Mouse (Mus musculus) brain, embryonic 14.5 days (tissue): ENCODE measurements at regions not wholly inside any gene's neighbourhood (a gene's known extent, or its start where the extent isn't known, plus 50 kb on each side); places are given as distances from the start of the nearest gene placed in this dataset.

ENCODE experiments used
- CTCF ChIP-seq: fragments of 200-500 bp; IDR thresholded peaks from 2 replicates; pipeline ENCODE4 v1.5.1; 2012; ENCODE audit warnings: inconsistent platforms, mild to moderate bottlenecking, moderate library complexity, borderline replicate concordance; ENCODE audit not compliant: insufficient read depth, insufficient read length; ENCODE audit errors: extremely low read depth
- POLR2A ChIP-seq: fragments of 200-500 bp; IDR thresholded peaks from 2 replicates; pipeline ENCODE4 v1.6.1; 2012; ENCODE audit warnings: mild to moderate bottlenecking, inconsistent platforms, borderline replicate concordance; ENCODE audit not compliant: poor library complexity, insufficient read depth, insufficient read length, severe bottlenecking; ENCODE audit errors: extremely low read depth

DNA sequence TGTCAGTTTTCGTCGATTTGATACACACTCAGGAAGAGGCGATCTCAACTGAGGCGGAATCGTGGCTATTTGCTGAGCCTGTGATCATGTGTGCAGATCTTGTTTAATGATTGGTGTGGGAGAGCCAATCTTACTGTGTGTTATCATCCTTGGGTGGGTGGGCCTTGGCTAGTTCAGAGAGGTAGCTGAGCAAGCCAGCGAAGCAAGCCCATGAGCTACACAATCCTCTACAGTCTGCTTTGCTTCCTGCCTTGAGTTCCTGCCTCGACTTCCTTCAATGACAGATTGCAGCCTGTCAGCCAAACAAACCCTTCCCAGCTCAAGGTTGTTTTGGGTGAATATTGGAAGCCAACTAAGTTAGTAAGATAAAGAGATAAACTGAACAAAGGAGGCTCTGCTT, 74.0 kb upstream of the Tsc22d1 start:
- TF ChIP-seq POLR2A: no peak
- no peak for TF ChIP-seq CTCF
